Mouse (Mus musculus) embryo, embryonic 10.5 days (tissue): ENCODE data around the gene Pck2.

ENCODE experiments used
- DNase-seq: peaks from one replicate; pipeline ENCODE4 v3.0.0-alpha.2; 2015; ENCODE audit warnings: low spot score

The Pck2 gene

DNA sequence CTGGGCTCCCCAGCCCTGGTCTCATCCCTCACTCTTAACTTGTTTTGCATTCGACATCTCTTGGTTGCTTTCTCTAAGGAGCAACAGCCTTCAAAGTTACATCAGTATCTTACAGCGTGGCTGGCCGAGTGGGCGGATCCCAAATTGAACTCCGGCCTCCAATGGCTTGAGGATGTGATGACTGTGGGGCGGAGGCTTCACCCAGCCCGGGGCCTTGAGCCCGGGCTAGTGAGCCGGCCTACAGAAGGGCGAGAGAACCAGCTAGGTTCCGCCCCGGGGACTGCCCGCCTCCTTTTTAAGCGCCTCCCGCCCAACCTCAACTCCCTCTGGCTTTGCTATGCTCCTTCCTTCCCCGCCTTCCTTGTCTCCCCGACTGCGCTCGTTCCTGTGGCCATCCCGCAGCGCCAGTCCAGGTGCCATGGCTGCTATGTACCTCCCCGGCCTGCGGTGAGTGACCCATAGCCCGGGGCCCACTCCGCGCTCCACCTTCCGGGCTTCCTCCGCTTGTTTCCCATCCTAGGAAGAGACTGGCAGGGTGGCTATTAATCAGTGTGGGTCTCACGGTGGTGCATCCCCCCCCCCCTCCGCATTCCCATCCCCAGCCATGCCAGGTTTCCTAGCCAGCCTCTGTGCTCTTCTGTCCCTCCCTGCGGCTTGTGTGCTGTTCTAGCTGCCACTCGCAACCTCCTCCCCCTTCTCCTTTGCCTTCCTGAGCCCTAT is at the start of gene Pck2:
Gene Pck2, plus strand, starts transcription at position 200 of the 720 bp plus-strand sequence.
- DNase-seq, result peak; percentile 92

DNA sequence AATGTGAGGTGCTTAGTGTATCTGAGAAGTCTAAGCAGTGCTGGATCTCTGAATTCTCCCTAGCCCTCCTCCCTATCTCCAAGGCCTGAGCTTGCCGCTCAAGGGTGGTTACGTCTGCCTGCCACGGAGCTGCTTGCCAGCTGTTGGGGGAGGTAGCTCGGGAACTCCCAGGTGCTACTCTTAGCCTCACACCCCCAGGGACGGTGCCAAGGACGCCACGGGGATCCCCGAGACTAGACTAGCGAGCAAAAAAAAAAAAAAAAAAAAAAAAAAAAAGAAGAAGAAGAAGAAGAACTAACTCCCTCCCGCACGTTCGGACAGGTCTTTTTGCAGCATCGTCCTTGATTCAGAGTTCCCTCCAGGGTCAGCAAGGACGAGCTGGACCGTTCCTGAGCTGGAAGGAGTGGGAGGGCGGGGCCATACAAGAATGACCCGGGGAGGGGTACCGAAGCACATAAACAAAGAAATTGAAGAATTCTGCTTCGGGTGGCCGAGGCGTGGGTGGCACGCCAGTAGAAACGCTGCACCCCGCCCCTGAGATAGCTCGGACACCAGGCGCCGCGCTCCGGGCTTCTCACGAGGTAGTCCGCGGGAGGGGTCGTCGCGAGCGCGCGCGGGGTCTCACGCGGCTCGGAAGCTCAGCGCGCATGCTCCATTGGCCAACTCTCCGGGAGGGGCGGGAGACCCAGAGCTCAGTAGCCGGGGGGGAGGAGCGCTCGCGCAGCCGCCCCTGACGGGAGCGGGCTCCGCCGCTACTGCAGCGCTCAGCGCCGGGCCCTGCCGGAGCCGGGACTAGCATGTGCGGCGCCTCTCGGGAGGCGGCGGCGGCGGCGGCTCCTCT is 49.5 kb upstream of the Pck2 start, which contains the start of gene Carmil3:
Gene Carmil3, plus strand, starts transcription at position 291 of the 841 bp plus-strand sequence.
- peak; percentile 86 for DNase-seq

DNA sequence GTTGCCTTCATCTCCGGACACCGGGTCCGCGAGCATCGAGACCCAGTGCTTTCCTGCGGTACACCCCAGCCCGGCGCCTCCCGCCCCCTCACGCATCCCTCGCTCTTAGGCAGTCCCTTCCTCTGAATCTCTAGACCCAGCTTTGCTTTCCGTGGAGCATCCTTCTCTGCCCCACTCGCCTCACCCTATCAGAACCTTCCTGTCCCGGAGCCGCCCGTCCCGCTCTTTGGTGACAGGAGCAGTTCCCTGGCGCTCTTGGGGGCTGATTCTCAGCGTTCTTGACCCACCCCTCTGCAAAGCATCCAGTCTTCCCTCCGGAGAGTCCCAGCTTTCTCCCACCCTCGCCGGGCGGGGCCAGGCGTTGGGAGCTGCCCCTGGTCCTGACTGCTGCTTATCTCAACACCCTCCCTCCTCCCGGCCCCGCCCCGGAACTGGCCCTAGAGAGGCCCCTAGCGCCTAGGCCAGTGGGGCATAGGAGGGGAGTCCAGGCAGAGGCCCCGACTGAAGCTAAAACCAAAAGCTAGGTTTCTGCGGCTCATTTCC is 48.7 kb upstream of the Pck2 start:
- peak; percentile 90 for DNase-seq

- no peak for DNase-seq
These were observed 48.0 kb upstream of the Pck2 start for GRCm38 (mm10) chr14:55492103-55492502.

DNA sequence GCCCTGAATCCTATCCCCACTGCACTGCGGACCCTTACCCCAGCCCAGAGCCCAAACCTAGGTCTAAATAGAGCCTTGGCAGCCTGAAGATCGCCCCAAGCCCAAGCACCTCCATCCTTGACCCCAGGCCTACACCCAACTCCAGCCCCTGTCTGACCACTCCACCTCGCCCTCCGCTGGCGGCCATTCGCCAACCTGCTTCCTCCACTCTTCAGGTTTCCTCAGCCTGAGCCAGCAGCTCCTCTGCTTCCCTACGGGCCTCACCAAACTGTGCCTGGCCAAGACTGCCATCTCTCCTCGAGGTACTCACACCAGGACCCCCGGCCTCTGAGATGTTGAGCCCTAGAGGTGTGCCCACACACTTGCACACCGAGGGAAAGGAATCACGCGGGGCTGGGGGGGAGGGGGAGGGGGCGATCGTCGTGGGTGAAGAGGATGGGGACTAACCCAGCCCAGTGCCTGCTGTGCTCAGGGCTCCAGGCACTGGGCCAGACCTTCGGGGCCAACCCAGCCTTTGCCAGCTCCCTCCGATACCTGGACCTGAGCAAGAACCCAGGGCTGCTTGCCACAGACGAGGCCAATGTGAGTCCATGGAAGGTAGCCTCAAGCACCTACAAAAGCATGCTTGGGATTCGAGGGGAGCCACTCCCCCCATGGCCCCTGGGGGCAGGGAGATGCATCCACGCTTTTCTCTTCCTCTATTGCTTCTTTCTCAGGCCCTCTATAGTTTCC is 44.4 kb upstream of the Pck2 start:
- no peak for DNase-seq

DNA sequence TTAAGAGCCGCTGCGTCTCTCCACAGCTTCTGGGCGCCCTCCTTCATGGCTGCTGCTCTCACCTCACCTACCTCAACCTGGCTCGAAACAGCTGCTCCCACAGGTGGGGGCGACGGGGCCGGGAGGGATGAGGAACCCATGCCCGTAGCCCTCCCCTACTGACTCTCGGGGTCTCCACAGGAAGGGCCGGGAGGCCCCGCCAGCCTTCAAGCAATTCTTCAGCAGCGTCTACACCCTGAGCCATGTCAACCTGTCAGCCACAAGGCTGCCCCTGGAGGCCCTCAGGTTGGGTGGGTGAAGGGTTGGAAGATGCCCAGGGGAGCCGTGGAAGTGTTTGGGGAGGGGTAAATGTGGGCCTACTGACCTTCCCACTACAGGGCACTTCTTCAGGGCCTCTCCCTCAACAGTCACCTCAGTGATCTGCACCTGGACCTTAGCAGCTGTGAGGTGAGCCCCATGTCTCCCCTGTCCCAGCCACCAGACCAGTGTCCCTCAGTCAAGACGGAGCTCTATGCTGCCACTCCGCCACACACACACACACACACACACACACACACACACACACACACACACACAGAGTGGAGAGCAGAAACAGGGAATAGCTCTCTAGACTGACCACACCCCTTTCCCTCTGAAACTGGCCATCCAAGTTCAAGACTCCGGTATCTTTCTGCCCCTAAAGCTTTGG is 43.2 kb upstream of the Pck2 start:
- DNase-seq, result no peak

- DNase-seq, result peak; percentile 89
These were observed 42.6 kb upstream of the Pck2 start for GRCm38 (mm10) chr14:55497449-55497821.

GRCm38 (mm10) chr14:55505612-55506011 is 34.5 kb upstream of the Pck2 start:
- DNase-seq, result no peak

DNA sequence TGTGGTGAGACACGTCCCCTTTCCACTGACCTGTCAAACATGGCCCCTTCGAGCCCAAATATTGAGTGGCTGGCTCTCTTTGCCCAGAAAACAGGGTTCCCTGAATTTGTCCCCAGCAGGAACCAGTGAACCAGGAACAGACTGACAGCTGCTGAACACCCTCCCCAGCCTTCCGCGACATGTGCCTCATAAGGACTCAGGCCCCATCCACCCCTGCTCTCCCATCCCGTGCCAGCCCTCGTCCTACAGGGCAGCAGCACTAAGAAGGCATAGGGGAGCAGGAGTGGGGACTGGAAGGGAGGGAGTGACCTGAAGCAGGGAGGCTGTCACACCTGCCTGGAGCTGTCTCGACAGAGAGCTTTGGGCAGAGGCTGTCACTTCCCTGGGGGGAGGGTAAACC is 32.3 kb upstream of the Pck2 start:
- no peak for DNase-seq

- no peak for DNase-seq
These were observed 30.5 kb upstream of the Pck2 start for GRCm38 (mm10) chr14:55509540-55509939.

GRCm38 (mm10) chr14:55510125-55510731 is 29.8 kb upstream of the Pck2 start, which contains the start of gene Cpne6:
Gene Cpne6 (plus strand): TSS chr14:55510445.
- DNase-seq, result no peak

- no peak for DNase-seq
These were observed 29.0 kb upstream of the Pck2 start for GRCm38 (mm10) chr14:55511037-55511436.

DNA sequence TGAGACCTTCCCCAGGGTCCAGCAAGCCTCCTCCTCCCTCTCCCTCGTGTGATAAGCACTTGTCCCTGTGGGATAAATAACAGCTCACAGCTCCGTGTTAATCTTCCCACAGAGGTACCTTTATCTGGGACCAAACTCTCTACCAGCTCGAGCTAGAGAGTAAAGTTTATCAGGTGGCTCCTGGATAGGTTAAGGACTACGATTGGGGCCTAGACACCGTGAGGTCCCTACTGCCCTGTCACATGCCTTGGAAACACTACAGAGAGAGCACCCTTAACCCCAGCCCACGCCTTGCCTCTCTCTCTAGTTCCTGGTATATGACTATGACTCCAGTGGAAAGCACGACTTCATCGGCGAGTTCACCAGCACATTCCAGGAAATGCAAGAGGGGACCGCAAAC is 26.1 kb upstream of the Pck2 start:
- DNase-seq, result no peak

- DNase-seq, result no peak
These were observed 24.2 kb upstream of the Pck2 start for GRCm38 (mm10) chr14:55515846-55516245.

DNA sequence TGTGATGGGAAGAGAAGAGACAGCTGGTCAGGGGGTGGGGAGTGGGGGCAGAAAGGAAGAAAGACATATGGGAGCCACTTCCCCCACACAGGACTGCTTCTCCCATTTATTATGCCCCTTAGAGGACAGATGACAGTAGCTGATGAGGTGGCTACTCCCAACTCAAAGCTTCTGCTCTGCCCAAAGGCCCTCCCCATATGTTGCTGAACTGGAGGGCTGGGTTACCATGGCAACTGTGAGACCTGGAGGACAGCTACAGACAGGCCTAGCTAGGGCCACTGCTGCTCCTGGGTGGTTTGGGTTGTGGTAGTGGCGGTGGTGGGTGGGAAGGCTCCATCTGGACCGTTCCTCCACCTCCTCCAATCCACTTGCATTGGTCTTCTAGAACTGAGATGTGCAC is 21.2 kb upstream of the Pck2 start:
- peak; percentile 72 for DNase-seq

GRCm38 (mm10) chr14:55519604-55520003 is 20.5 kb upstream of the Pck2 start:
- DNase-seq, result no peak

GRCm38 (mm10) chr14:55520451-55521361 is 19.4 kb upstream of the Pck2 start:
- DNase-seq, result peak; percentile 63

DNA sequence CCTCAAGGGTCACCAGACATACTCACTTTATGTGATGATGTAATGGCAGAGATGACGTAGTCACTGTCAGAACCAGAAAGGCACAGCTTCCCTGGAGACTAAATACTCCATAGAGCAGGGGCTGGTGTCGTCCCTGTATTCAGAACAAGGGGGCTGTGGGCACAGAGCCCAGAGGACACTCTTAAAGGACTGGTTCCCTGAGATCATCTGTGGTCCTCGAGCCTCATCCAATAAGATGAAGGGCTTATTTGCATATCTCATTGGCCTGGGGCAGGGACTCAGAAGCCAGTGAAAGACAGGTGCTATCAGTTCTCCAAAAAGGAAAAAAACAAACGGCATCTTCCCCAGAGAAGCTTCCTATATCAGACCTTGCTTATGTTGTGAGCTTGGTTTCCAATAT is 16.0 kb upstream of the Pck2 start:
- DNase-seq, result no peak

- DNase-seq, result no peak
These were observed 15.3 kb upstream of the Pck2 start, which contains the start of gene Nrl for GRCm38 (mm10) chr14:55524785-55525184. Gene Nrl (minus strand): TSS chr14:55524981.

DNA sequence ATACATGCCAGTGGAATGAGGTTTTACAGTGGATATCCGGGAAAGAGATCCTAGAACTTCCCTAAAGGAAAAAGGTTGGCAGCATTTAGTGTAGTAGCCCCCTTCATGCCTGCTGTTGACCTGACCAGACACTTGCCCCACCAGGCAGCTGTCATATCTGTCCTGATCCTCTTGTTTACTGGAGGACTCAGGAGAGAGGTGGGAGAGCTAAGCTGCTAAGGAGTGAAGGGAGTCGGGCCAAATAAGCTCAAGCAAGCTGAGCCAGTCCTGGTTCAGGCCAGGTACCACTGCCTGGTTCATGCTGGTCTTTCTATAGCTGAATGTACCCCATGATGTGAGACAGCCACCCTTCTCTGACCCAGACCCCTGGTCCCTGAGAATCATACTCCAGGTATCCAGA is 13.4 kb upstream of the Pck2 start:
- DNase-seq, result no peak
